Mouse (Mus musculus): ENCODE measurements around the gene A630023A22Rik. TPM values are rescaled to one million over a fixed set of nuclear protein-coding genes. Genes with fewer than 3 reads are reported as not detected.

Gene A630023A22Rik
- polyA plus RNA-seq, 1 experiment = not detected

- Histone ChIP-seq H3K4me3 (ENCODE audit: insufficient read depth, low read length) (no peak overlapping the region), H3K27ac (ENCODE audit: insufficient read depth, low read depth, low read length) (no peak overlapping the region), H3K4me1 (ENCODE audit: control insufficient read depth, insufficient read depth, low read length) (no peaks in the 10 kb centered on the region)
- TF ChIP-seq POLR2A (IDR thresholded peaks at IDR 0.05; ENCODE audit: borderline replicate concordance, low read depth, low read length) (no peak), CTCF (IDR thresholded peaks at IDR 0.05; ENCODE audit: low read depth, low read length) (no peak)
Measured at GRCm38 (mm10) chr14:34001445-34001844, 101.1 kb downstream of the A630023A22Rik start.

Other genes with a start within 250 kb of the A630023A22Rik start
- not detected in 2 replicates for gene Gdf10, start 179.2 kb downstream of the A630023A22Rik start, polyA plus RNA-seq (2012; ENCODE audit: insufficient read depth, insufficient read length, missing spikeins)
- not detected in 2 replicates for gene Gdf2, start 161.7 kb downstream of the A630023A22Rik start, polyA plus RNA-seq (2012; ENCODE audit: insufficient read depth, insufficient read length, missing spikeins)
- not detected in 2 replicates for gene Rbp3, start 148.8 kb downstream of the A630023A22Rik start, polyA plus RNA-seq (2012; ENCODE audit: insufficient read depth, insufficient read length, missing spikeins)
- gene Zfp488, start 124.0 kb downstream of the A630023A22Rik start, polyA plus RNA-seq (2012; ENCODE audit: insufficient read depth, insufficient read length, missing spikeins) = not detected in 2 replicates
- gene Gm30083, start 87.6 kb downstream of the A630023A22Rik start, polyA plus RNA-seq (2012; ENCODE audit: insufficient read depth, insufficient read length, missing spikeins) = not detected in 2 replicates
- gene Gm5460, start 86.0 kb downstream of the A630023A22Rik start, polyA plus RNA-seq (2012; ENCODE audit: insufficient read depth, insufficient read length, missing spikeins) = not detected in 2 replicates
- not detected in 2 replicates for gene Antxrl, start 50.0 kb downstream of the A630023A22Rik start, polyA plus RNA-seq (2012; ENCODE audit: insufficient read depth, insufficient read length, missing spikeins)
- not detected in 2 replicates for gene Anxa8, start 16.8 kb downstream of the A630023A22Rik start, polyA plus RNA-seq (2012; ENCODE audit: insufficient read depth, insufficient read length, missing spikeins)
- gene Npy4r, start 49.7 kb upstream of the A630023A22Rik start, polyA plus RNA-seq (2012; ENCODE audit: insufficient read depth, insufficient read length, missing spikeins) = not detected in 2 replicates
- not detected in 2 replicates for gene Gprin2, start 98.9 kb upstream of the A630023A22Rik start, polyA plus RNA-seq (2012; ENCODE audit: insufficient read depth, insufficient read length, missing spikeins)
- not detected in 2 replicates for gene Syt15, start 116.8 kb upstream of the A630023A22Rik start, polyA plus RNA-seq (2012; ENCODE audit: insufficient read depth, insufficient read length, missing spikeins)
- gene Shld2, start 207.7 kb upstream of the A630023A22Rik start, polyA plus RNA-seq (2012; ENCODE audit: insufficient read depth, insufficient read length, missing spikeins) = 5.0 and 7.1 TPM in 2 replicates
- 181 and 197 TPM in 2 replicates for gene Glud1, start 208.0 kb upstream of the A630023A22Rik start, polyA plus RNA-seq (2012; ENCODE audit: insufficient read depth, insufficient read length, missing spikeins)

Data from bone marrow macrophage, adult 2 months (primary cell).